Mouse (Mus musculus) heart, postnatal 10 days (tissue): ENCODE measurements around the gene Etv2. TPM values are rescaled to one million over a fixed set of nuclear protein-coding genes. Genes with fewer than 3 reads are reported as not detected.
A peak's percentile ranks its signal among the peaks of the same experiment; 100 is the strongest.

Experiments used
- DNase-seq, 2 experiments: peaks; one replicate each; pipeline ENCODE4 v3.0.0; 2021
- intact Hi-C: fragments of 180-260 bp; cut with DNase I; formaldehyde crosslinking; loops from one replicate; pipeline ENCODE4 v1.15.1; 2025
- total RNA-seq, 2 experiments: library from RNA; stranded (reverse); gene quantifications; 2 replicates each; pipeline ENCODE4 v1.2.3; 2021

Gene Etv2
- total RNA-seq, 2 experiments from 2014 or later: not detected

- DNase-seq: no peak
- intact Hi-C loops: no loop called here
Observed at GRCm38 (mm10) chr7:30615049-30615760, 20.4 kb downstream of the Etv2 start.

DNA sequence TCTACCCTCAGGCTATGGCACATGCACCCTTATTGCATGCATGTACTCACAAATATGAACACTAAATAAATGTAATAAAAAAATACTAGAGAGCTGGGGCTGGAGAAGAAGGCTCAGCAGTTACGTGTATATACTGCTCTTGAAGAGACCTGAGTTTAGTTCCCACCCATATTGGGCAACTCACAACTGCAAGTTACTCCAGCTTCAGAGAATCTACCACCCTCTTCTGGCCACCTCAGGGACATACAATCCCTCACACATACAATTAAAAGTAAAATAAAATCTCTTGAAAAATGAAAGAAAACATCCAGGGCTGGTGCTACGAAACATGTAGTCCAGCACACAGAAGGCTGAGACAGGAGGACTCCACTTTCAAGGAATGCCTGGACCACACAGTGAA is 21.2 kb downstream of the Etv2 start:
- intact Hi-C loops: loop anchor here (5.0 kb wide), 1 partner anchor 242 kb away; no protein-coding TSS in a partner anchor
- no peak for DNase-seq

DNA sequence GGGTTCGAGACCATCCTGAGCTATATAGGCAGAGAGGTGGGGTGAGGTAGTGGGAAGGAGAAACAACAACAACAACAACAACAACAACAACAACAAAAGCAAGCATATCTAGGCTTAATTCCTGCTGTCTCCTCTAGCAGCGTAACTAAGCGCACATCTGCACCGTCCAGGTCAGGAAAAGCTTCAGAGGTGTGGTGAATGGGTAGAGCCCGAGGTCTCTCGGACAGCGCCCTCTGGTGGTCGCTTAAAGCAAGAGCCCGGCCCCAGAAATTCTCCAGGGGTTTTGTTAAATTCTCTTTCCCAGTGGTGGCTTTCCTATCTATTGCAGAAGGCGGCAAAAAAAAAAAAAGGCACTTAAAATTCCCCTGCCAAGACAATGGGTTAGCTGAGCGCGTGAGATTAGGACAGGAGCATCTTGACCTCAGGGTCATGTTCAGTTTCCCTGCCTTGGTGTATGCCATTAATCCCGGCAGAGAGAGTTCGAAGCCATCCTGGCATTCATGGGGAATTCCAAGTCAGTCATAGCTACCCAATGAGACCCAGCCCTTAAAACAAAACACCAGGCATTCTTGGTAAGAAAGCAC is 22.0 kb downstream of the Etv2 start:
- peak; percentile 54 to 80 for DNase-seq
- intact Hi-C loops: loop anchor here (1.0 to 5.0 kb wide), 2 partner anchors 24 to 241 kb away; no protein-coding TSS in a partner anchor

- no peak for DNase-seq
- intact Hi-C loops: loop anchor here (1.0 to 5.0 kb wide), 2 partner anchors 24 to 241 kb away; no protein-coding TSS in a partner anchor
Observed at GRCm38 (mm10) chr7:30612654-30613402, 22.8 kb downstream of the Etv2 start, which contains the start of gene Upk1a. Gene Upk1a (minus strand): TSS chr7:30612847.

DNA sequence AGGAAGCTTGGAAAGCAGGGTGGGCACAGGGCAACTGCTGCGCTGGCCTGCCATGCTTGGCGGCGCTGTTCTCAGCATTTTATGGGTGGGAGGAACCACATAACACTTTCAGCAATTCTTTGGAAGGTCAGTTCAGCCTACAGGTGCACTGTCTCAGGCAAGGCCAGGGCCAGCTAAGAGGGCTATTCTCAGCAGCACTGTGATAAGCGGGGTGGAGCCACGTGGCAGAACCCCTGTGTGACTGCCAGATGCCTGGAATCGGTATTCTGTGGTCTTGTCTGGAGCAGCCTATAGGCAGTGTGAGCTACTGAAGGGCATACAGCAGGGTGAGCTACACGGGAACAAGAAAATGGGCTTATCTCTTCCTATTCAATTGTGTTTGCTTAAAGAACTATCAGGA is 25.6 kb downstream of the Etv2 start:
- DNase-seq: peak; percentile 69 to 83
- intact Hi-C loops: loop anchor here (5.0 kb wide), 1 partner anchor 238 kb away; no protein-coding TSS in a partner anchor

DNA sequence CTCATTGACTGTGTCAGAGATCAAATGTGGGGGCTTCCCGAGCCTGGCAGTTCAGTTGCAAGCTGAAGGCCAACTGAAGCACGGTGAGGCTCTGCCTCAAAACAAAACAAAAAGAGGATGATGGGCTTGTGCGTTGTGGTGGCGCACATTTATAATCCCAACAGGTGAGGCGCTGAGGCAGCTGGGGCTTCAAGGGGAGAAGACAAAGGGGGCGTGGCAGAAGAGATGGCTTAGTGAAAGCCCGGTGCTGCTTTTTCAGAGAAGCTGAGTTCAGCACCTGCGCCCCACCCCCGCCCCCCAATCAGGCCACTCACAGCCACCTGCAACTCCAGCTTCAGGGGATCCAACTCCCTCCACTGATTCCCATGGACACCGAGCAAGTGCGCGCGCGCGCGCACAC is 27.2 kb downstream of the Etv2 start:
- intact Hi-C loops: loop anchor here (1.0 to 5.0 kb wide), 2 partner anchors 19 to 116 kb away; partner anchors contain the start of gene Prodh2
- DNase-seq: no peak

DNA sequence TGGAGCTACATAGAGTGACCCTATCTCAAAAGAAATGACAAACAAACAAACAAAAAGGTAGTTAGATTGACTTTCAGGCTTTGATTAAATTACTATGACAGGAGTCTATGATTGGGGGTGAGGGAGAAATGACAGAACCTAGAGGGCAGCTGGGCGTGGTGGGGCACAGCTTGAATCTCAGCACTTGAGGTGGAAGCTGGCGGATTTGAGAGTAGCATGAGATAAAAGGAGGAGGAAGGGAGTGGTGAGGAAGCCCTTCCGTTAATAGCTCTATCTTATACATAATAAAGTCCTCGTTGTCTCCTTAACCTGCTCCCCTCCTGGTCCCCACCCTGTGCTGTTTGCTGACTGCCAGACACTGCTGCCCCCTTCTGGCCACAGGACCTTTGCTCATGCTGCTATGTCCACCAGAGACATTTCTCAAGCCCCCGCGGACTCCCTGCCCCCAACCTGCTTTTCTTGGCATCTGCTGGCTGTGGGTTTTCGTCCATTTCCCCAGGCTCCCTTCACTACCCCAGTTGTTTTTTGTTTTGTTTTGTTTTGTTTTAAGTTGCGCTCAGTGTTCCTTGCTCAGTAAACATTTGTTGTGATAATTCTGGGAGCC is 27.8 kb downstream of the Etv2 start:
- peak; percentile 58 to 68 for DNase-seq
- intact Hi-C loops: loop anchor here (1.0 to 5.0 kb wide), 2 partner anchors 19 to 116 kb away; partner anchors contain the start of gene Prodh2

DNA sequence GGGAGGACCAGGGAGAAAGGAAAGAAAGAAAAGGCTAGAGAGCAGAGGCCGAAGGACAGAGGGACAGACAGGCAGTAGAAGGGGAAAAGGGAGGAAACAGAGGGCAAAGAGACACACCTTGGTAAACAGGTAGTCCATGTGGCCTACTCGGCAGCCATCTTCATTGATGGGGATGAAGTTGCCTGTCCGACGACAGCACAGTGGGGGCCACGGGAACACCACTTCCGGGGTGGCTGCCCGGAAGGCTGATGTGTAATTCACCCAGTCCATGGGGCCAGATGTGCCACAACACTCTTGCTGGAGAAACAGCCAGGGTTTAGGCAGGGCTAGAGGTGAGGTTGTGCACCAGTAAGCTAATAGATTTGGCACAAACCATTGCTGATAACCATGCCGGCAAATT is 30.7 kb downstream of the Etv2 start:
- intact Hi-C loops: loop anchor here (5.0 kb wide), 1 partner anchor 113 kb away; the partner anchor contains the start of gene Prodh2
- no peak for DNase-seq

DNA sequence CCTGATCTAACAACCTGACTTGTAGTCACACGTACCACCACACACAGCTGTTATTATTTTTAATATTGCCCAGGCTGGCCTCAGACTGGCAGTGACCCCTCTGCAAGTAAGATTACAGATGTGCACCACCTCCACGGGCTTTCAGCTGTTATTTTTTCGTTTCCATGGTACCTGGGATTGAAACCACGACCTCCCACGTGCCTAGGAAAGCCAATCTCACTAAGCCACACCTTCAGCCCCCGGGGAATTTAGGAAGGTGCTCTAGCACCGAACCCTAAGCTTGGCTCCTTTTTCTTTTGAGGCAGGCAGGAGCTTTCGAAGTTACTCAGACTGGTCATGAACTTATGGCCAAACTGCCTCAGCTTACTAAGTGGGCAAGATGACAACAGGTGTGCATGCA is 31.2 kb downstream of the Etv2 start:
- no peak for DNase-seq
- intact Hi-C loops: no loop called here

- DNase-seq: no peak
- intact Hi-C loops: no loop called here
Observed at GRCm38 (mm10) chr7:30602583-30602982, 33.1 kb downstream of the Etv2 start.

- intact Hi-C loops: no loop called here
- no peak for DNase-seq
Observed at GRCm38 (mm10) chr7:30600651-30601050, 35.0 kb downstream of the Etv2 start.

DNA sequence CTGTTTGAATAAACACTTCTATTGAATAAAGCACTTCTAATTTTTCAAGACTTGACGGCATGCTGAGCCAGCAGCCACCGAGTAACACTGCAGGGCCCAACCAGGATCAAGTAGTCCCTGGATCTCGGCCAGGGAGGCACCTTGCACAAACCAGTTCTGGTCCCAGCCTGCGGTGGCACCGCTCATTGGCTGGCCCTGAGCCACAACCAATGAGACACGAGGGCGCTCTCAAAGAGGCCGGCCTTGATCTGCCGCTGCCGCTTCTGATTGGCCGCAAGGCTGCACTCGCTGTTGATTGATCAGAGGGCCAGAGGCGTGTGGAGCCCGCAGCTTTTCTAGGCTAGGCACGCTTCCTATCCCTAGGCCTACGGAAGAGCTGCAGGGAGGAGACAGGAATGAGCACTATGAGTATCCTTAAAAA is 35.7 kb downstream of the Etv2 start:
- DNase-seq: peak; percentile 93
- intact Hi-C loops: loop anchor here (10.0 kb wide), 1 partner anchor 365 kb away; no protein-coding TSS in a partner anchor

DNA sequence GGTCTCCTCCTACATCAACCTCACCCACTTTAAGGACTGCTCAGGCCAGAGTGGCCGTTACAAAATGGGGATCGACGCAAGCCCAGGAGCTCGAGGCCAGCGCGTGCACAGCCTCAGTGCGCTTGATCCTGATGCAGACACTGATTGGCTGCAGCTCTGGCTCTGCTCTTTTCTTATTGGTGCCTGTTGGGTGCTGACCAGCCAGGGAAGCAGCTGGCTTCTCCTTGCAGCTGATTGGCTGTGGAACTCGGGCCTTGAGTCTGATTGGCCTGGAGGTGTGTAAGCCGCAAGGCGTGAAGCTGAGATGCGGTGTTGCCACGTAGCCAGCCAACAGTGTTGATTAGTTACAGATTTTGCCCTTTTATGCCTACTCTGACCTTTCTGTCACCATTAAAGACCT is 36.9 kb downstream of the Etv2 start, which contains the start of gene Zbtb32:
Zbtb32 (minus strand) TSS at position 124 of the 400 bp plus-strand sequence.
- no peak for DNase-seq
- intact Hi-C loops: loop anchor here (10.0 kb wide), 1 partner anchor 366 kb away; no protein-coding TSS in a partner anchor

GRCm38 (mm10) chr7:30596811-30597210 is 38.8 kb downstream of the Etv2 start:
- intact Hi-C loops: loop anchor here (10.0 kb wide), 1 partner anchor 368 kb away; no protein-coding TSS in a partner anchor
- DNase-seq: no peak

DNA sequence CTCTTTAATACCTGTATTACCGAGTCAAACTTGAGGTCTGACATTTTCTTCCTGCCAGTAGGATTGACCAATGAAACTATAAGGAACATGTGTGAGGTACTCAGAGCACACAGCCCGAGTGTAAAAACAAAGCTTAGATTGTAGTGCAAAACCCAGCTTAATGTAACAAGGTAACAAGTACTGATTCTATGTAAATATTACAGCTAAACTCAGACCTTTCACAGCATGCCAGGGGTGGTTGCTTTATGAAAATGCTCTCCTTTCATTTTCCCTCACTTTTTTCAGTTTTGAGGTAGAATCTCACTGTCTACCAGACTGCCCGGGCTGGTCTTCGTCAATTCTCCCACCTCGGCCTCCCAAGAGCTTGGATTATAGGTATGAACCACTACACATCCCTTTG is 39.6 kb downstream of the Etv2 start:
- intact Hi-C loops: loop anchor here (10.0 kb wide), 1 partner anchor 369 kb away; no protein-coding TSS in a partner anchor
- no peak for DNase-seq

DNA sequence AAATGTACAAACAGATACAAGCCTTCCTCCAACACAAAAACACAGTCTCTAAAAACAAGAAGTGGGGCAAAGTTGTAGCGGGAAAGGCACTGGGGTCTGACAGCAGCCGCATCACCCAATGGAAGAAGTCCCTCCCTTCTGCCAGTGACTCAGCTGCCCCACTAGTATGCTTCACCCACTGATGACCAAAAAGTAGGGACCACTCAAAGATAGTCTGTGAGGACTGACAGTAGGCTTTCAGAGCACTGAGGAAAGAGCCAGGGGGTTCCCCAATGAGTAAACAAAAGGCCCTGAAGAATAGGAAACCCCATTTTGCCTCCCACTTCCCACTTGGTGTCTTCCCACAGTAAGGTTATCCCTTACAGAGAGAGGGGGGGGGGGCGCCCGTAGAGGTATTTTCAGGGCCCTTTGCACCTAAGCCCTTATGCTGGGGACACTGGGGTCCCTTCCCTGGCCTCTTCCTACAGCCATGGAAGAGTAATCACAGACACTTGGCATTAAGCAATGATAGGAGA is 41.1 kb downstream of the Etv2 start:
- DNase-seq: no peak
- intact Hi-C loops: loop anchor here (5.0 to 10.0 kb wide), 2 partner anchors 308 to 370 kb away; no protein-coding TSS in a partner anchor

GRCm38 (mm10) chr7:30593579-30594509 is 41.8 kb downstream of the Etv2 start:
- no peak for DNase-seq
- intact Hi-C loops: loop anchor here (5.0 to 10.0 kb wide), 2 partner anchors 308 to 371 kb away; no protein-coding TSS in a partner anchor

DNA sequence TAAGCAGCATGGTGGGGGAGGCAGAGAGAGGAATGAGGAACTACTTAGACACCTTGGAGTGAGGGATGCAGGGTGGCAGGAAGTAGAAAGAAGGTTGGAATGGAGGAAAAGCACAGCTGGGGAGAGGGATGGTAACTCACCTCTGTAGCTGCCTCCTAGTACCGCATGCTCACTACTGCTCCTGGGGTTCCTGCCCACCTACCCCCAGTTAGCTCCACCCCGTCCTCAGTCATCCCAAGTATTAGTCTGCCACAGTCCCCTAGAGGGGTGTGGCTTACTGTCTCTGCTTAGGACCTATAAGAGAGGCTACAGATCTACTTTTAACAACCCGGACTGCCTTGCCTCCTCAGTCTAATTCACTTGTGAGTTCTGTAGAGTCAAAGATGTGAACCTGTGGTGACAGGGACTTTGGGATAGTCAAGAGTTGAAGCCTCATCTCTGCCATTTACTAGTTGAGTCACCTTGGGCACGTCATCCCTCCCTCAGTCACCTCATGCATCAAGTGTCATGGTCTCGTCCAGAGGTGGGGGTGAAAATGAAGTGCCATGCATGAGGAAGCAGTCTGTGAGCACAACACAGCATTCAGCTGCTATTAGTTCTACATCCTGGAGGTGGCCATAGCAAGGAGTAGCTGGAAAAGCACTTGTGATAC is 42.8 kb downstream of the Etv2 start:
- intact Hi-C loops: loop anchor here (5.0 to 10.0 kb wide), 2 partner anchors 309 to 372 kb away; no protein-coding TSS in a partner anchor
- DNase-seq: no peak
